Mouse (Mus musculus): Measurements from ENCODE around the gene Ppp1r9b.

- TF ChIP-seq TAL1 (IDR thresholded peaks at IDR 0.05; ENCODE audit: low read length): no peak
- no peak for TF ChIP-seq GATA1 (IDR thresholded peaks at IDR 0.05; ENCODE audit: low read length)
Observed at GRCm38 (mm10) chr11:95032945-95033344, 42.1 kb downstream of the Ppp1r9b start.
